Mouse (Mus musculus) C2C12 (cell line): ENCODE results near the gene B3gnt6. TPM values are rescaled to one million over a fixed set of nuclear protein-coding genes. Genes with fewer than 3 reads are reported as not detected.

Source experiments
- H3K27me3 ChIP-seq: one replicate; pipeline ENCODE4 v1.6.1; 2011; ENCODE audit not compliant: control insufficient read depth, insufficient read depth, insufficient read length
- H3K36me3 ChIP-seq: one replicate; pipeline ENCODE4 v1.6.1; 2011; ENCODE audit not compliant: control insufficient read depth, insufficient read depth
- H3K4me3 ChIP-seq: one replicate; pipeline ENCODE4 v1.5.1; 2011; ENCODE audit warnings: mild to moderate bottlenecking, control low read depth; ENCODE audit not compliant: poor library complexity, insufficient read depth, severe bottlenecking
- H3K79me2 ChIP-seq: one replicate; pipeline ENCODE4 v1.6.1; 2011; ENCODE audit not compliant: control insufficient read depth, insufficient read depth
- H3K79me3 ChIP-seq: one replicate; pipeline ENCODE4 v1.6.1; 2011; ENCODE audit warnings: low read depth, control low read depth
- H3ac ChIP-seq: one replicate; pipeline ENCODE3; 2011; ENCODE audit warnings: low read depth; ENCODE audit not compliant: control insufficient read depth, insufficient read length
- CEBPB ChIP-seq: IDR thresholded peaks from one replicate; pipeline ENCODE4 v1.6.1; 2011; ENCODE audit warnings: low read depth, mild to moderate bottlenecking, control low read depth, moderate library complexity
- CTCF ChIP-seq: IDR thresholded peaks from one replicate; pipeline ENCODE4 v1.5.1; 2011; ENCODE audit not compliant: control insufficient read depth, insufficient read depth, insufficient read length
- FOSL1 ChIP-seq: IDR thresholded peaks from one replicate; pipeline ENCODE4 v1.8.0; 2011; ENCODE audit warnings: mild to moderate bottlenecking, low read length; ENCODE audit not compliant: poor library complexity, insufficient read depth, severe bottlenecking
- MAX ChIP-seq: IDR thresholded peaks from one replicate; pipeline ENCODE4 v1.6.1; 2011; ENCODE audit warnings: mild to moderate bottlenecking, control low read depth
- MYOD1 ChIP-seq: IDR thresholded peaks from one replicate; pipeline ENCODE4 v1.6.1; 2011; ENCODE audit warnings: low read depth; ENCODE audit not compliant: control insufficient read depth, insufficient read length
- MYOG ChIP-seq: IDR thresholded peaks from one replicate; pipeline ENCODE4 v1.6.1; 2011; ENCODE audit not compliant: control insufficient read depth, insufficient read length; ENCODE audit errors: extremely low read depth
- USF1 ChIP-seq: IDR thresholded peaks from one replicate; pipeline ENCODE4 v1.6.1; 2011; ENCODE audit warnings: low read depth, mild to moderate bottlenecking, control low read depth, moderate library complexity
- polyA plus RNA-seq: library from polyadenylated mRNA; unstranded; fragments of >200 nt; fragmentation: generic; extraction: Trizol; gene quantifications from one replicate; pipeline ENCODE4 v1.2.1, GENCODE M21; 2012; ENCODE audit warnings: missing spikeins

Gene B3gnt6
- polyA plus RNA-seq, 1 experiment, result not detected

DNA sequence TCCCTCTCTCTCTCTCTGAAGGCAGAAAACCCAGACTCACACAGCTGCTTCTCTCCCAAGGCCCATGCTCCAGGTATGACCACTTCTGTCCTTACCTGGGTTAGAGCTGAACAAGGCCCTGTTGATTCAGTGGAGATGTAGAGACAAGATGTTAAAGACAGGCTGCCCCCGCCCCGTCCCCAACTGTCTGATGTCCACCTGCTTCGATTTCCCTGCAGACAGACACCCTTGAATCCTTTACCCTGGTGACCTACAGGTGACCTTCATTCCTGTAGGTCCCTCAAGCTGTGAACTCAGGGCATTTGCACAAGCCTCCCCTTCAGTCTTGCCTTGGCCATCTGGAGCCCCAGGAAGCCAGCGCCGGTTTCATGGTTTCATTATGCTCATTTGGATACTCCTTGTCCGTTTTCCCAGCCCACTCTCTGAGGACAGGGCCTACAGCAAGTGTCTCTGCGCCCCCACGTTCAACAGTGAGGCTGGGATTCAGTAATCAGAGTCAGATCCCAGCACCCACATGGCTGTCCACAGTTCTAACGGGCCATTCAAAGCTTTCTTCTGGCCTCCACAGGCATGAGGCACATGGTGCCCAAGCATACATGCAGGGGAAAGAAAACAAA lies 34.8 kb downstream of the B3gnt6 start:
- H3K79me3 ChIP-seq, result no peaks in the 10 kb centered on the region
- no peak for TF ChIP-seq MYOD1
- no peak for TF ChIP-seq FOSL1
- no peak for TF ChIP-seq MAX
- no peak for TF ChIP-seq CTCF
- TF ChIP-seq CEBPB, result no peak
- no peak for TF ChIP-seq MYOG
- no peak for TF ChIP-seq USF1
- no peaks in the 10 kb centered on the region for H3K36me3 ChIP-seq
- H3ac ChIP-seq, result no peak overlapping the region
- H3K27me3 ChIP-seq, result no peaks in the 10 kb centered on the region
- no peaks in the 10 kb centered on the region for H3K79me2 ChIP-seq
- H3K4me3 ChIP-seq, result no peak overlapping the region

DNA sequence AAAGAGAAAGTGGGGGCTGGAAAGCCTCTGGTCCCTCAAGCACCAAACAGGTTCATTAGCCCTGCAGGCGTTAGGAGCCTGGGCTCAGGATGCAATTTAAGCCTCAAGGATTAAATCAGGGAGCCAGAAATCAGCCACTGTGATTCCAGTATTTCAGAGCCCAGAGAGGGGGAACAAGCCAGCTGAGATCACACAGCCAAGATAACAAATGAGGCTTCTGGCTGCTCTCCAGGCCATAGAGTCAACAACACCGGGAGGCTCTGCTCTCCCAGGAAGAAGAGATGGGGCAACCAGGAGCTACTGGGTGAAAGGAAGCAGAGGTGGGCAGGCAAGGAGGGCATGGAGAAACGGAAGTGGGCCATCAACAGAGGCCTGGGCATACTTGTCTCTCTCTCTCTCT lies 35.6 kb downstream of the B3gnt6 start:
- TF ChIP-seq FOSL1 (no peak), USF1 (no peak), MAX (no peak), MYOD1 (no peak), CEBPB (no peak), CTCF (no peak), MYOG (no peak)
- Histone ChIP-seq H3ac (no peak overlapping the region), H3K4me3 (no peak overlapping the region), H3K27me3 (no peaks in the 10 kb centered on the region), H3K36me3 (no peaks in the 10 kb centered on the region), H3K79me2 (no peaks in the 10 kb centered on the region), H3K79me3 (no peaks in the 10 kb centered on the region)

DNA sequence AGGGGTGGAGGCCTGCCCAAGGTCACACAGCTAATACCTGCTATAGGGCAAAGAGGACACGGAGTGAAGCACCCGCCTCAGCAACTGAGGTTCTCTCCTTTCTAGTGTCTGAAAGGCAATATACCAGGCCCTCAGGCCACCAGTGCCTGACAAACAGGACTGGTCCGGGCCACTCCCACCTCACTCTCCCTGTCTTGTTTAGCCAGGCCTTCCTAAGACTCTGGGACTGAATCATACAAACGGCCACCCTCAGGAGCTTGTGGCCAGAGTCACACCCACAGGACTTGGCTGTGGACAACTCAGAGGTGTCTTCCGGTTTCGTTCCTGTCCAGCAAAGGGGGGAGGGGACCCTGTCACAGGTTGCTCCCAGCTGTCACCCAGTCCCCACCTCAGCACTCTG lies 37.0 kb downstream of the B3gnt6 start:
- H3K36me3 ChIP-seq, result no peaks in the 10 kb centered on the region
- no peak overlapping the region for H3ac ChIP-seq
- H3K79me3 ChIP-seq, result no peaks in the 10 kb centered on the region
- no peak for TF ChIP-seq MYOG
- no peak for TF ChIP-seq FOSL1
- TF ChIP-seq USF1, result no peak
- TF ChIP-seq CEBPB, result no peak
- TF ChIP-seq MAX, result no peak
- TF ChIP-seq CTCF, result no peak
- no peak for TF ChIP-seq MYOD1
- no peaks in the 10 kb centered on the region for H3K79me2 ChIP-seq
- no peaks in the 10 kb centered on the region for H3K27me3 ChIP-seq
- no peak overlapping the region for H3K4me3 ChIP-seq

DNA sequence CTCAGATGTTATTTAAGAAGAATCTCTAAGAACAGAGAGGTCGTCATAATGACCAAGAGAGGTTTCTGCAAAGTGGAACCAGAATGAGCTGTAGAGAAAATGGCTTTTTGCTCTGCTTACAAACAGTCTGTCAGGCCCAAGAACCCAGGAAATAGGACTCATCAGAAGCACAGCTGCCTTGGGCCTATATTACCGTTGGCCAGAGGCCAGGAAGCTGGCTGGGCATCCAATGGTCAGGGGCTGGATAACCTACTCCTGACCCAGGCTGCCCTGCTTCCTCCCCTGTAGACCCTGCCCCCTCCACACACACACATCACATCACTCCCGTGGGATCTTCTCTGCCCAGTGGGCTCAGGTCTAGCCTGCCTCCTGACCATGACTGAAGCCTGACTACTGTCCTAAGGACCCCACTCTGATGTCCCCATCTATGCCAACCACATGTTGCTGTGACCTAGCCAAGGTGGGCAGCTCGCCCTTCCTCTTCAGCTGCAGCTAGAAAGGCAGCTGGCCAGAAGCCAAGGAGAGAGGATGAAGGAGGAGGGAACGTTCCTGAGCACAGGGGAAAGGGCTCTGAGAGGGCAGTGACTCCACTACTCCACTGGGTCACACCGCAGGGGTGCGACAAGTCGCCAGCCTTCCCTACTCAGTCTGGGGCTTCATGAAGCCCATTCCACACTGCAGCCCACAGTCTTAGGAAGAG lies 39.1 kb downstream of the B3gnt6 start:
- TF ChIP-seq USF1 (no peak), FOSL1 (no peak), CEBPB (no peak), MYOD1 (peak; percentile 15), CTCF (no peak), MYOG (no peak), MAX (no peak)

DNA sequence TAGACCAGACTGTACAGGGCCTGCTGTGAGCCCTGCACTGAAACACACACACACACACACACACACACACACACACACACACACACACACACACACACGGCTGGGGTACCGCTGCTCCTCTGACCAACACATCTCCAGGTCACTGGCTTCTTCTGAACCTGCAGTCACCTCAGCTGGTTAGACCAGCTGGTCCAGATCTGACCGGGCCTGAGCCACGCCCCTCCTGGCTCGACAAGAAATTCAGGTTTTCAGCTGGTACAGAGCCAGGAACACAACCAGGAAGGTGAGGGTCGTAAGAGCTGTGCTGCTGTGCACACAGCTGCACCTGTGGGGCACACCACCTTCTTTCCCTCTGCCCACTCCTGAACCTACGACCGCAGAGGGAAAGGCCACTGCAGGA lies 40.8 kb downstream of the B3gnt6 start:
- Histone ChIP-seq H3ac (no peak overlapping the region), H3K27me3 (no peaks in the 10 kb centered on the region), H3K79me3 (no peaks in the 10 kb centered on the region), H3K4me3 (no peak overlapping the region), H3K79me2 (no peaks in the 10 kb centered on the region), H3K36me3 (no peaks in the 10 kb centered on the region)
- TF ChIP-seq CTCF, result no peak
- no peak for TF ChIP-seq FOSL1

More for the DNA sequence above, 39.1 kb downstream of the B3gnt6 start:
- H3ac ChIP-seq, result no peak overlapping the region
- H3K79me3 ChIP-seq, result no peaks in the 10 kb centered on the region
- no peaks in the 10 kb centered on the region for H3K36me3 ChIP-seq
- H3K4me3 ChIP-seq, result no peak overlapping the region
- no peaks in the 10 kb centered on the region for H3K27me3 ChIP-seq
- H3K79me2 ChIP-seq, result no peaks in the 10 kb centered on the region
